Mouse (Mus musculus) liver, embryonic 15.5 days (tissue): Measurements from ENCODE around the gene Bzw2. TPM values are rescaled to one million over a fixed set of nuclear protein-coding genes. Genes with fewer than 3 reads are reported as not detected.

Source experiments
- ATAC-seq: fragments of 200-750 bp; cut with Nextera tagmentation; 2 replicates; pipeline ENCODE4 v1.8.0; 2017; ENCODE audit warnings: moderate number of reproducible peaks, mild to moderate bottlenecking, moderate library complexity; ENCODE audit not compliant: insufficient read depth
- H3K27ac ChIP-seq: fragments of 300-500 bp; sonication (generic); replicated peaks from 2 replicates; pipeline ENCODE4 v1.5.1; 2015; ENCODE audit warnings: mild to moderate bottlenecking, inconsistent platforms
- H3K27me3 ChIP-seq: fragments of 300-500 bp; sonication (generic); 2 replicates; pipeline ENCODE4 v1.6.1; 2015; ENCODE audit warnings: mild to moderate bottlenecking, inconsistent platforms
- H3K36me3 ChIP-seq: fragments of 300-500 bp; sonication (generic); replicated peaks from 2 replicates; pipeline ENCODE4 v1.6.1; 2015; ENCODE audit warnings: moderate library complexity, mild to moderate bottlenecking, inconsistent platforms
- H3K4me1 ChIP-seq: fragments of 300-500 bp; sonication (generic); replicated peaks from 2 replicates; pipeline ENCODE4 v1.6.1; 2015; ENCODE audit warnings: inconsistent platforms
- H3K4me2 ChIP-seq: fragments of 300-500 bp; sonication (generic); 2 replicates; pipeline ENCODE4 v1.6.1; 2015; ENCODE audit warnings: moderate library complexity, mild to moderate bottlenecking, inconsistent platforms
- H3K4me3 ChIP-seq: fragments of 300-500 bp; sonication (generic); replicated peaks from 2 replicates; pipeline ENCODE4 v1.5.1; 2015; ENCODE audit warnings: mild to moderate bottlenecking, inconsistent platforms
- H3K9ac ChIP-seq: fragments of 300-500 bp; sonication (generic); 2 replicates; pipeline ENCODE4 v1.6.1; 2015; ENCODE audit warnings: moderate library complexity, mild to moderate bottlenecking, inconsistent platforms
- H3K9me3 ChIP-seq: fragments of 300-500 bp; sonication (generic); replicated peaks from 2 replicates; pipeline ENCODE4 v1.6.1; 2016; ENCODE audit warnings: inconsistent platforms
- WGBS: fragments of 180-500 bp; shearing (Covaris S2); methylation state at CpG from one replicate; pipeline ENCODE4 v1.1.7; 2015; ENCODE audit warnings: mixed read lengths; ENCODE audit not compliant: insufficient replicate concordance; 5-methylcytosine and 5-hydroxymethylcytosine counted together
- polyA plus RNA-seq: library from polyadenylated mRNA; unstranded; fragments of >200 nt; fragmentation: Nextera tagmentation; extraction: Ambion mirVana; gene quantifications from 2 replicates; pipeline ENCODE4 v1.2.1, GENCODE M21; 2015

Gene Bzw2
- polyA plus RNA-seq, 1 experiment from 2014 or later = 39.1 TPM

DNA sequence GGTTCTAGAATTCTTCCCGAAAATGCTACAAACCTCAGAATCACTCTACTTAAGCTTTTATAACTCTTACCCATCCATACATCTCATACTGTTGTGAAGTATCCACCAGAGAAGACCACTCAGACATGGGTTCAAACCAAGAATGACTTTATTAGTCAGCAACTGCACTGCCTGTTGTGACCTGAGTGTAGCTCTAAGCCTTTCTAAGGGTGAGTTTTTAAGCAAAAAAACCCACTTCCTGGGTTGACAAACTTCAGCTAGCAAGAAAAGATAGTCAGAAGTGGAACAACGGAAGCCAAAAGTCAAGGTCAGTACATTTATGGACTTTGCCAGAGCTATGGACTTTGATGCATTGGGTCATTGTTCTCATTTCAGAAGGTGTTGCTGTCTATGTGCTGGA is 90.3 kb downstream of the Bzw2 start:
- no peaks in the 10 kb centered on the region for H3K27me3 ChIP-seq
- no peaks in the 10 kb centered on the region for H3K36me3 ChIP-seq
- no peaks in the 10 kb centered on the region for H3K9me3 ChIP-seq
- no peak for ATAC-seq
- no peak overlapping the region for H3K9ac ChIP-seq
- H3K4me2 ChIP-seq = no peak overlapping the region
- WGBS = 65% methylated on average over 2 of the region's 2 CpGs
- H3K4me1 ChIP-seq = no peaks in the 10 kb centered on the region
- H3K27ac ChIP-seq = no peak overlapping the region
- H3K4me3 ChIP-seq = no peak overlapping the region

DNA sequence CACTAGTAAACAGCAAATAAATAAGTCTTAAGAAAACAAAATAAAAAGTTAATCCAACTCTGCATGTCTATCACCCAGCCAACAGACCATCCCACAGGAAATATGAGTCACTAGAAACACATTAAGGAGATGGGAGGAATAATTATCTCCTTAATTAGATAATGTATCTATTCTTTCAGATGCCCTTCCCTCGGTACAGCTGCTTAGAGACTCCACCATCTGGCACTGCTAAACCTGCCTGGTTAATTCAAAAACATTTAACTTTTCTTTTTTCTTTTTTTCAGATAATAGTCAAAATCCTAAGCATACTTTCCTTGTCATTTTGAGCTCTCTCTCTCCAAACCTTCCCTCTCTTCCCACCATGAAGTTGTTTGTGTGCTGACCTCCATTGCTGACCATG is 92.0 kb downstream of the Bzw2 start:
- H3K36me3 ChIP-seq = no peaks in the 10 kb centered on the region
- no peak overlapping the region for H3K4me2 ChIP-seq
- no peaks in the 10 kb centered on the region for H3K4me1 ChIP-seq
- H3K27ac ChIP-seq = no peak overlapping the region
- ATAC-seq = no peak
- H3K27me3 ChIP-seq = no peaks in the 10 kb centered on the region
- H3K9me3 ChIP-seq = no peaks in the 10 kb centered on the region
- H3K4me3 ChIP-seq = no peak overlapping the region
- H3K9ac ChIP-seq = no peak overlapping the region
- 55% methylated on average over 1 of the region's 1 CpGs for WGBS

DNA sequence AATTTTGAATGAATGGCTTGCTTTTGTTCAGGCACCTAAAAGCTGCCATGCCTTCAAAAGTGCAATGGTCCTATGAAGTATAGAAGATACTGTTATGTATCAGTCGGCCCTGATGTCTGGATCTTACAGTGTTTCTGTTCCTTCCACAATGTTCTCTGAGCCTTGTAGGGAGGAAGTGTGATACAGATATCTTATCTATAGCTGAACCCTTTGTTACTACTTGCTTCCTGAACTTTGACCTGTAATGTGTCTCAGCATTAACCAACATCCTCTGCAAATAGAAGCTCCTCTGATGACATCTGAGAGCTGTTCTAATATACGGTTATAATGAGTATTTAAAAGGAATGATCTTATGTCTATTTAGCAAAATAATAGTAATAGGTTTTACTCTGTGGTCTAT is 100.2 kb downstream of the Bzw2 start:
- Histone ChIP-seq H3K4me3 (no peak overlapping the region), H3K27me3 (no peaks in the 10 kb centered on the region; the same call in 1 of the 2 replicates), H3K9me3 (no peaks in the 10 kb centered on the region), H3K9ac (no peak overlapping the region), H3K4me2 (no peak overlapping the region), H3K36me3 (no peaks in the 10 kb centered on the region), H3K4me1 (no peaks in the 10 kb centered on the region), H3K27ac (no peak overlapping the region)
- no peak for ATAC-seq
- 19% methylated on average over 2 of the region's 2 CpGs for WGBS

DNA sequence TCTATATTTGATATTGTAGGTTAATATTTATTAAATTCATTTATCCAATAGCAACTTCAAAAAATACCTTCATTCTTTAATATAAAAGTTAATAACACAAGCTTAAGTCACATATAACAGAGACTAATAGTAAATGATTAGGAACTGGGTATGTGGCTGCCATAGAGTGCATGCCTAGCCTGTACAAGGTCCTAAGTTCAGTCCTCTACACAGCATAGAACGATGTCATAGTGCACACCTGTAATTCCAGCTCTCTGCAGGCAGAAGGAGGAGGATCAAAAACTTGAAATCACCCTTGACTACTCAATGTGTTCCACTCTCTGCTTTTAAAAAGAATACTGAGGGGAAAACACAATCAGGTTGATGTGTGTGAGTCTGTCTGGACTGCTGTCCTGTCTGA is 107.6 kb downstream of the Bzw2 start:
- ATAC-seq = no peak
- Histone ChIP-seq H3K4me3 (no peak overlapping the region), H3K27me3 (no peaks in the 10 kb centered on the region; the same call in 1 of the 2 replicates), H3K4me2 (no peak overlapping the region), H3K36me3 (no peaks in the 10 kb centered on the region), H3K4me1 (no peaks in the 10 kb centered on the region), H3K9me3 (no peaks in the 10 kb centered on the region), H3K9ac (no peak overlapping the region), H3K27ac (no peak overlapping the region)
- 47% methylated on average over 1 of the region's 1 CpGs for WGBS

DNA sequence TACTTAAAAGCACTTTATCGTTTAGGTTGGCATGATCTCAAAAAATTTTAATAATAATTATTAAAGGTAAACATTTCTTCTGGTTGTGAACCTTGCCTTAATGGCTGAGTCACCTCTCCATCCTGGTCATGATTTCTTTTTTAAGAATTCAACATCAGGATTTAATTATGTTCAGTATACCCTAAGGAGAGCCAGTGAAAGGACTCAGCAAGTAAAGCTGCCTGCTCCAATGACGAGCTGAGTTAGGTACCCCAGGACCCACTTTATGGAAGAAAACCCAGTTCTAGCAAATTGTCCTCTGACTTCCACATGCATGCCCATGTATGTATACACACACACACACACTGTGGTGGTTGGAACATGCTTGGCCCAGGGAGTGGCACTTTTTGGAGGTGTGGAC is 110.3 kb downstream of the Bzw2 start:
- 61% methylated on average over 2 of the region's 2 CpGs for WGBS
- no peak overlapping the region for H3K4me2 ChIP-seq
- no peaks in the 10 kb centered on the region for H3K9me3 ChIP-seq
- H3K4me1 ChIP-seq = peaks cover 1% of the 10 kb centered on the region
- H3K27ac ChIP-seq = no peak overlapping the region
- no peak overlapping the region for H3K4me3 ChIP-seq
- no peak for ATAC-seq
- H3K9ac ChIP-seq = no peak overlapping the region
- 0 out of 2 replicates have a peak, but pooled peaks cover 3% of the 10 kb centered on the region for H3K27me3 ChIP-seq
- no peaks in the 10 kb centered on the region for H3K36me3 ChIP-seq

DNA sequence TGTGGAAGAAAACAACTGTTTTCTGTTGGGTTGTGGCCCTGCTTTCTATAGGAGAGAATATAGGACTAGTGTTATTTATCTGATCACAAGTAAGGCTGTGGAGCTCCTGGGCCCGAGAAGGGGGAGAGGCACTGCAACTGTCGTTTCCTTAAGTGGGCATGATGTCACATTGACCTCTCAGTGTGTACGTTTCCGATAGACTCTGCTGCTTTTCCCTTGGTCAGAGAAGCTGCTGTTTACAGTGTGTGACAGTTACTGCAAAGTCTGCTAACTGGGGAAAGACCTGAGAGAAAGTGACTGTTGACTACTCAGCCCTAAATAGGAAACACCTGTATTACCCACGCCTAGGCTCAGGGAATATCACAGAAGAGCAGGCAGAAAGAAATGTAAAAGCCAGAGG is 111.7 kb downstream of the Bzw2 start:
- 4% methylated on average over 5 of the region's 5 CpGs for WGBS
- Histone ChIP-seq H3K27me3 (0 out of 2 replicates have a peak, but pooled peaks cover 7% of the 10 kb centered on the region), H3K4me2 (no peak overlapping the region), H3K27ac (no peak overlapping the region), H3K9me3 (no peaks in the 10 kb centered on the region), H3K36me3 (no peaks in the 10 kb centered on the region), H3K9ac (no peak overlapping the region), H3K4me1 (peaks cover 15% of the 10 kb centered on the region), H3K4me3 (no peak overlapping the region)
- ATAC-seq = no peak

DNA sequence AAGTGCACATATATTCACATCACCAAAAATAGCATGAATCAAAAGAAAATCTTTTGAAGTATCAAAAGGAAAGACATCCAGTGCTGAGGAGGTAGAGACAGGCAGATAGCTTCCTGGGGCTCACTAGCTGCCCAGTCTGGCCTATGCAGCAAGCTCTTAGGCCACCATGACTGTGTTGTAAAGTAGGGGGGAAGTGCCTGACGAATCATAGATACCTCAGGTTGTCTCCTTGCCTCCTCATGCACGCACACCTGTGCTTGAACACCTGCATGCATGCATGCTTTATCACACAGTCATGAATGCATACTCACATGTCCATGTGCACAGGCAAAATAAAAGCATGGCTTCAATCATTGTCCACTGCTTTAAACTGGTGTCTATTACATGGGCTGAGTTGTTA is 113.2 kb downstream of the Bzw2 start:
- no peak for ATAC-seq
- peaks cover 27% of the 10 kb centered on the region for H3K4me1 ChIP-seq
- H3K27me3 ChIP-seq = 0 out of 2 replicates have a peak, but pooled peaks cover 7% of the 10 kb centered on the region

DNA sequence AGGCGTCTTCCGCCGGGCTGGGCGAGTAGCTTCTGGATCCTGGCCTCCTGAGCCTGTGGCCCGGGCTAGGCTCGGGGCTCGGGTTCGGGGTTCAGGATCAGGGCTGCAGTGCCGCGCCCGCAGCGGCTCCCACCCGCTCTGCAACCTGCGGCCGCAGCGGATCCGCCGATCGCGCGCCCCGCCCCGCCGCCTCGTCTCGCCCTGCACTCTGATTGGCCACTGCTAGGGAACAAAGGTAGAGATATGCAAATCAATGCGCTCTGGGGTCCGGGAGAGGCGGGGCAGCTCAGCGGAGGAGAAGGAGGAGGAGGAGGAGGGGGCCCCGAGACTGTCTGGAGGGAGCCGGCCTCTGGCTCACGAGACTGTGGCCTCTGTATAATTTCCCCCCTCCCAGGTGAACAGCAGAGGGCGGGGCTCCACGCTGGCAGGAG is 115.5 kb downstream of the Bzw2 start, which contains the start of gene Tspan13:
Gene Tspan13 (minus strand): TSS at position 153 of the 431 bp plus-strand sequence.
- ATAC-seq = peak; percentile 93
- 0 out of 2 replicates have a peak, but pooled peaks cover 7% of the 10 kb centered on the region for H3K27me3 ChIP-seq
- no peak within 1 kb of the TSS for H3K27ac ChIP-seq
- H3K36me3 ChIP-seq = no peaks in the 10 kb centered on the region
- peak within 1 kb of the TSS; percentile 98 for H3K4me2 ChIP-seq
- H3K9ac ChIP-seq = peak within 1 kb of the TSS; percentile 69
- WGBS = under 1% methylated on average over 35 of the region's 35 CpGs
- H3K4me1 ChIP-seq = peaks cover 30% of the 10 kb centered on the region
- H3K4me3 ChIP-seq = peak within 1 kb of the TSS; percentile 76
- no peaks in the 10 kb centered on the region for H3K9me3 ChIP-seq

More for the DNA sequence above, 113.2 kb downstream of the Bzw2 start:
- H3K9ac ChIP-seq = no peak overlapping the region
- H3K9me3 ChIP-seq = no peaks in the 10 kb centered on the region
- no peak overlapping the region for H3K4me2 ChIP-seq
- 54% methylated on average over 2 of the region's 2 CpGs for WGBS
- H3K4me3 ChIP-seq = no peak overlapping the region
- H3K27ac ChIP-seq = no peak overlapping the region
- H3K36me3 ChIP-seq = no peaks in the 10 kb centered on the region

Other genes starting within 250 kb of the Bzw2 start
- not detected in 2 replicates for gene Agr3, start 232.5 kb downstream of the Bzw2 start, polyA plus RNA-seq
- 0.23 and 0.25 TPM in 2 replicates for gene Agr2, start 165.2 kb downstream of the Bzw2 start, polyA plus RNA-seq
- 17.2 and 17.7 TPM in 2 replicates for gene Tspan13, start 115.6 kb downstream of the Bzw2 start, polyA plus RNA-seq
- gene Ankmy2, start 966 bp downstream of the Bzw2 start, polyA plus RNA-seq = 7.1 and 7.4 TPM in 2 replicates
- not detected in 2 replicates for gene Lrrc72, start 95.3 kb upstream of the Bzw2 start, polyA plus RNA-seq
- gene Sostdc1, start 156.1 kb upstream of the Bzw2 start, polyA plus RNA-seq = 0.13 and 0.23 TPM in 2 replicates
- gene Ispd, start 223.4 kb upstream of the Bzw2 start, polyA plus RNA-seq = 1.8 and 1.9 TPM in 2 replicates
- gene D630036H23Rik, start 224.1 kb upstream of the Bzw2 start, polyA plus RNA-seq = 0.41 TPM in 1 of 2 replicates, not detected in the other